Mouse (Mus musculus) CD8-positive naive resting alpha-beta T cell, adult 57 days (primary cell): ENCODE data around the gene Zyx. TPM values are rescaled to one million over a fixed set of nuclear protein-coding genes. Genes with fewer than 3 reads are reported as not detected.

Experiments used
- total RNA-seq: library from RNA; stranded (reverse); gene quantifications from one replicate; pipeline ENCODE4 v1.2.4, GENCODE M21; 2023

Gene Zyx
- total RNA-seq: 196 TPM

GRCm38 (mm10) chr6:42349426-42350020 lies at the start of gene Zyx:
Gene Zyx, plus strand, starts transcription at chr6:42349630.

GRCm38 (mm10) chr6:42324482-42325267 lies 24.8 kb upstream of the Zyx start, which contains the start of gene Fam131b:
Gene Fam131b, minus strand, starts transcription at chr6:42324643.

GRCm38 (mm10) chr6:42372816-42373547 lies 23.6 kb downstream of the Zyx start, which contains the start of gene Epha1:
Gene Epha1, minus strand, starts transcription at chr6:42373268.

GRCm38 (mm10) chr6:42399938-42400337 lies 50.5 kb downstream of the Zyx start, which contains the start of gene Tas2r143:
Gene Tas2r143, plus strand, starts transcription at chr6:42400238.

GRCm38 (mm10) chr6:42405134-42405533 lies 55.7 kb downstream of the Zyx start, which contains the start of gene Tas2r135:
Gene Tas2r135, plus strand, starts transcription at chr6:42405434.

Other genes starting within 250 kb of the Zyx start
- not detected for gene Tas2r139, start 208.7 kb upstream of the Zyx start, total RNA-seq
- not detected for gene Tas2r144, start 134.3 kb upstream of the Zyx start, total RNA-seq
- 8.5 TPM for gene Gstk1, start 103.7 kb upstream of the Zyx start, total RNA-seq
- not detected for gene Tmem139, start 87.7 kb upstream of the Zyx start, total RNA-seq
- gene Casp2, start 84.6 kb upstream of the Zyx start, total RNA-seq: 57.6 TPM
- gene Clcn1, start 62.9 kb upstream of the Zyx start, total RNA-seq: 0.64 TPM
- gene Fam131b, start 25.0 kb upstream of the Zyx start, total RNA-seq: 0.21 TPM
- gene Epha1, start 23.6 kb downstream of the Zyx start, total RNA-seq: not detected
- 0.83 TPM for gene Tas2r143, start 50.6 kb downstream of the Zyx start, total RNA-seq
- gene Tas2r135, start 55.8 kb downstream of the Zyx start, total RNA-seq: 0.98 TPM
- gene Tas2r126, start 84.9 kb downstream of the Zyx start, total RNA-seq: not detected
- not detected for gene Olfr458, start 115.6 kb downstream of the Zyx start, total RNA-seq
- gene Olfr457, start 126.7 kb downstream of the Zyx start, total RNA-seq: not detected
- gene Olfr456, start 137.6 kb downstream of the Zyx start, total RNA-seq: not detected
- not detected for gene Olfr455, start 198.0 kb downstream of the Zyx start, total RNA-seq
- not detected for gene Tcaf3, start 248.1 kb downstream of the Zyx start, total RNA-seq